Comparison of ENCODE assay signal across 28 mouse cellular contexts in genomic region chr9:66038082-66038481, GRCm38 (mm10). TPM values are rescaled to one million over a fixed set of nuclear protein-coding genes. Genes with fewer than 3 reads are reported as not detected.
DNase-seq lines count a peak whose midpoint lies in the region; ATAC-seq and TF ChIP-seq lines count a peak whose summit lies in the region.
"Had no signal": no experiment of that assay in that cellular context is flagged by ENCODE, and none has a peak within 500 bp of the region (broad histone marks: within the 10 kb centered on the region; RNA-seq: fewer than 3 reads in every experiment).

No protein-coding gene starts in this region.

- no peak for ATAC-seq in neural tube, embryonic 15.5 days (ENCODE audit: low FRiP score)
- ATAC-seq: CD4-positive, CD25-positive, alpha-beta regulatory T cell, adult 4 months; forebrain, embryonic 14.5 days; intestine, postnatal 0 days; midbrain, embryonic 16.5 days had no signal

- H3K36me3 ChIP-seq in heart, embryonic 10.5 days: peaks cover 48% of the 10 kb centered on the region
- peaks cover 35% of the 10 kb centered on the region for H3K36me3 ChIP-seq in neural tube, embryonic 15.5 days

- no peaks in the 10 kb centered on the region for H3K27me3 ChIP-seq in heart, embryonic 10.5 days (ENCODE audit: insufficient read depth, poor library complexity, severe bottlenecking)
- no peaks in the 10 kb centered on the region for H3K27me3 ChIP-seq in neural tube, embryonic 15.5 days (replicated peaks)
- H3K27me3 ChIP-seq: embryonic facial prominence, embryonic 12.5 days; heart, embryonic 12.5 days; limb, embryonic 15.5 days had no signal

- H3K4me1 ChIP-seq in heart, embryonic 10.5 days: 0 out of 2 replicates have a peak, but pooled peaks cover 3% of the 10 kb centered on the region
- no peaks in the 10 kb centered on the region for H3K4me1 ChIP-seq in neural tube, embryonic 15.5 days
- H3K4me1 ChIP-seq: embryonic facial prominence, embryonic 12.5 days; heart, embryonic 12.5 days; limb, embryonic 10.5 days; limb, embryonic 15.5 days; midbrain, embryonic 10.5 days had no signal

- peak; percentile 13 for DNase-seq in heart, embryonic 10.5 days (ENCODE audit: low spot score)
- no peak for DNase-seq in heart, postnatal 25 days (ENCODE audit: low spot score)
- DNase-seq in left cerebral cortex, adult 2 months (ENCODE audit: extremely low spot score in 1 of 2, low spot score in 2 of 2): peak in 1 of 2 experiments; percentile 55
- no peak for DNase-seq in left cerebral cortex, adult 11 months (ENCODE audit: low spot score)
- DNase-seq in brain, adult 2 months (ENCODE audit: low read depth, low spot score): peak; percentile 85
- DNase-seq in layer of hippocampus, adult 8-10 months (ENCODE audit: low spot score in 2 of 2): peak; percentile 48 to 57
- DNase-seq in thymus, postnatal 25 days: no peak
- DNase-seq: adrenal gland, postnatal 14 days; cerebellum, adult 11-12 months; cerebellum, adult 9-11 months; embryo, embryonic 11 days; gastrocnemius, postnatal 14 days; kidney, adult 9 months; kidney, postnatal 10 days; lung, adult 2 months; lung, postnatal 14 days had no signal

- 81% methylated on average over 4 of the region's 4 CpGs for WGBS in heart, embryonic 10.5 days
- 94% methylated on average over 4 of the region's 4 CpGs for WGBS in neural tube, embryonic 15.5 days

- H3K9ac ChIP-seq in neural tube, embryonic 15.5 days (replicated peaks): no peak overlapping the region
- H3K9ac ChIP-seq: embryonic facial prominence, embryonic 12.5 days; heart, embryonic 12.5 days; hindbrain, embryonic 14.5 days; limb, embryonic 15.5 days; liver, embryonic 14.5 days had no signal

- H3K4me3 ChIP-seq in heart, embryonic 10.5 days: no peak overlapping the region
- no peak overlapping the region for H3K4me3 ChIP-seq in left cerebral cortex, adult 2 months
- H3K4me3 ChIP-seq in neural tube, embryonic 15.5 days (replicated peaks): no peak overlapping the region
- H3K4me3 ChIP-seq: embryonic facial prominence, embryonic 12.5 days; heart, embryonic 12.5 days; limb, embryonic 10.5 days; limb, embryonic 15.5 days; midbrain, embryonic 10.5 days had no signal

- no peak overlapping the region for H3K27ac ChIP-seq in heart, embryonic 10.5 days
- H3K27ac ChIP-seq in left cerebral cortex, adult 2 months: peak overlapping the region; percentile 55; the same call in 1 of the 2 replicates
- no peak overlapping the region for H3K27ac ChIP-seq in neural tube, embryonic 15.5 days (replicated peaks)
- H3K27ac ChIP-seq: embryonic facial prominence, embryonic 12.5 days; hindbrain, embryonic 14.5 days; limb, embryonic 10.5 days; limb, embryonic 15.5 days; liver, embryonic 14.5 days; midbrain, embryonic 10.5 days had no signal

- TF ChIP-seq CTCF in left cerebral cortex, adult 2 months (IDR thresholded peaks at IDR 0.05): no peak

- intact Hi-C loops in heart, postnatal 25 days (cut with DNase I): loop anchor here (5.0 kb wide), 1 partner anchor 49 kb away; no protein-coding TSS in a partner anchor
- intact Hi-C loops in left cerebral cortex, adult 2 months (cut with DNase I): no loop called here

- H3K9me3 ChIP-seq in heart, embryonic 10.5 days: no peaks in the 10 kb centered on the region
- H3K9me3 ChIP-seq in neural tube, embryonic 15.5 days (replicated peaks): no peaks in the 10 kb centered on the region
- H3K9me3 ChIP-seq: embryonic facial prominence, embryonic 12.5 days; heart, embryonic 12.5 days; limb, embryonic 10.5 days; limb, embryonic 15.5 days; midbrain, embryonic 10.5 days had no signal

- H3K4me2 ChIP-seq in neural tube, embryonic 15.5 days: no peak overlapping the region
- H3K4me2 ChIP-seq: embryonic facial prominence, embryonic 12.5 days; heart, embryonic 12.5 days; hindbrain, embryonic 14.5 days; limb, embryonic 15.5 days had no signal

RNA-seq across cellular contexts. Expression of gene Ppib, which starts 21.9 kb away (rescaled TPM):
- polyA plus RNA-seq in heart, embryonic 10.5 days (2016; fragmentation: Nextera tagmentation; extraction: Ambion mirVana): 448 and 551 TPM in 2 replicates
- 100 to 1,000 TPM; 144 to 157 TPM for total RNA-seq in heart, postnatal 25 days (2021)
- 100 to 1,000 TPM; 161 to 170 TPM for total RNA-seq in left cerebral cortex, adult 2 months (2021)
- 100 to 1,000 TPM; 174 to 209 (median 191) TPM for total RNA-seq in layer of hippocampus, adult 8-10 months (2022)
- 371 and 378 TPM in 2 replicates for polyA plus RNA-seq in neural tube, embryonic 15.5 days (2015; fragmentation: Nextera tagmentation; extraction: Ambion mirVana)

RNA-seq across cellular contexts. Expression of gene Snx22, which starts 31.4 kb away (rescaled TPM):
- 2.1 and 3.1 TPM in 2 replicates for polyA plus RNA-seq in heart, embryonic 10.5 days (2016; fragmentation: Nextera tagmentation; extraction: Ambion mirVana)
- under 1 TPM; 0.59 to 0.83 TPM for total RNA-seq in heart, postnatal 25 days (2021)
- total RNA-seq in left cerebral cortex, adult 2 months (2021): 1 to 10 TPM; 3.5 to 3.9 TPM
- total RNA-seq in layer of hippocampus, adult 8-10 months (2022): 1 to 10 TPM; 5.0 to 8.6 (median 7.5) TPM
- 10.7 and 12.1 TPM in 2 replicates for polyA plus RNA-seq in neural tube, embryonic 15.5 days (2015; fragmentation: Nextera tagmentation; extraction: Ambion mirVana)

Comparison
In these comparisons a context has a peak if more than half of its experiments do, and no peak if none do; other contexts are left out.
1. DNase-seq: peak in heart, embryonic 10.5 days (single experiment), brain, adult 2 months (single experiment) and layer of hippocampus, adult 8-10 months (2 of 2); none in heart, postnatal 25 days (single experiment), left cerebral cortex, adult 11 months (single experiment) and thymus, postnatal 25 days (single experiment).